Mouse (Mus musculus): Measurements from ENCODE around the gene Klrc3. TPM values are rescaled to one million over a fixed set of nuclear protein-coding genes. Genes with fewer than 3 reads are reported as not detected.

Gene Klrc3
- polyA plus RNA-seq, 1 experiment from 2014 or later: not detected

DNA sequence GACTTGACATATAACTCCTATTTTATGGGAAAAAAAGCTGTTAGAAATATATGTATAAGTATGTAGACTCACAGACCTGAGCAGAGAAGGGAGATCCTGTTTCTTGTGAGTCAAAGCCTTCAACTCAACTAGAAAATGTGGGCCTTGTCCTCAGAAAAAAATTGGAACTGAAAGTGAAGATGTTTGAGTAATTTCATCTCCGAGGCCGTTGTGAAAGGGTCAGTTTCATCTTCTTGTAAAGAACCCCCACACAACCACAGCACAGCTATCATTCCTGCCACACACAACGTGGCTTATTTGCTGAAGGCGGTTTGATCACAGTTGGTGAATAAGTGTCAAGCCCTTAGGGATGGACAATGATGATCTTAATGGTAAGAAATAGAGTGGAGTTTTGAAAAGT, 19.4 kb downstream of the Klrc3 start, which contains the start of gene Klrk1:
Klrk1 (minus strand) TSS at position 130 of the 400 bp plus-strand sequence.
- H3K9me3 ChIP-seq (replicated peaks; ENCODE audit: low read length): no peaks in the 10 kb centered on the region
- no peak for TF ChIP-seq CTCF (IDR thresholded peaks at IDR 0.05; ENCODE audit: low read depth)
- WGBS: 75% methylated on average over 4 of the region's 4 CpGs
- no peaks in the 10 kb centered on the region for H3K27me3 ChIP-seq (ENCODE audit: insufficient read depth, low read length)
- no peaks in the 10 kb centered on the region for H3K36me3 ChIP-seq (ENCODE audit: insufficient read depth, low read length)
- no peak within 1 kb of the TSS for H3K4me3 ChIP-seq (replicated peaks; ENCODE audit: low read depth, low read length)
- H3K4me2 ChIP-seq (ENCODE audit: low read length): no peak within 1 kb of the TSS
- no peak within 1 kb of the TSS for H3K9ac ChIP-seq (ENCODE audit: low read depth, low read length)
- ATAC-seq (replicated peaks; ENCODE audit: low FRiP score, low read depth) (no peak), DNase-seq (ENCODE audit: low spot score) (no peak)
- H3K27ac ChIP-seq: no peak within 1 kb of the TSS
- H3K4me1 ChIP-seq (replicated peaks; ENCODE audit: insufficient read depth, low read length): no peaks in the 10 kb centered on the region

DNA sequence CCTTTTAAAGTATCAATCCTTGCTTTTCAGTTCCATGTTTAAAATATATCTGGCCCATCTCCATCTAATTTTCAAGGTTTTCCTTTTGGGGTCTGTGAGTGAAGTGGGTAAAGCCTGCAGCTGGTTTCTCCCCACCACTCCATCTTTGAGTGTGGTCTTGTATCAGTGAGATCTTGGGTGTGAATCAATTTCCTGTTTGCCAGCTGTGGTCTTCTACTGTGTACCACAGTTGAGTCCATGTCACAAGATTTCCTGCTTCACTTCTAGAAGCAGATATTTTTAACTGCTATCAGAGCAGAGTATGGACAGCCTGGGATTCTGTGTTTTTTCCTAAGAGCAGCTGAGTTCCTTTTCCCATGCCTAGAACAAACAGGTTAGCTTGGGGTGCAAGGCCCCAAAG, 34.8 kb downstream of the Klrc3 start:
- Histone ChIP-seq H3K9me3 (replicated peaks; ENCODE audit: low read length) (no peaks in the 10 kb centered on the region), H3K36me3 (ENCODE audit: insufficient read depth, low read length) (no peaks in the 10 kb centered on the region), H3K4me3 (replicated peaks; ENCODE audit: low read depth, low read length) (no peak overlapping the region), H3K27ac (no peak overlapping the region), H3K4me2 (ENCODE audit: low read length) (no peak overlapping the region), H3K9ac (ENCODE audit: low read depth, low read length) (no peak overlapping the region), H3K27me3 (ENCODE audit: insufficient read depth, low read length) (no peaks in the 10 kb centered on the region), H3K4me1 (replicated peaks; ENCODE audit: insufficient read depth, low read length) (no peaks in the 10 kb centered on the region)
- no peak for DNase-seq (ENCODE audit: low spot score)
- ATAC-seq (replicated peaks; ENCODE audit: low FRiP score, low read depth): no peak
- TF ChIP-seq CTCF (IDR thresholded peaks at IDR 0.05; ENCODE audit: low read depth): no peak

GRCm38 (mm10) chr6:129591508-129591907, 51.6 kb downstream of the Klrc3 start, which contains the start of gene Klrd1:
TSS of gene Klrd1 (plus strand) at chr6:129591782.
- Histone ChIP-seq H3K27me3 (ENCODE audit: insufficient read depth, low read length) (no peaks in the 10 kb centered on the region), H3K9ac (ENCODE audit: low read depth, low read length) (no peak within 1 kb of the TSS), H3K36me3 (ENCODE audit: insufficient read depth, low read length) (no peaks in the 10 kb centered on the region), H3K27ac (no peak within 1 kb of the TSS), H3K4me2 (ENCODE audit: low read length) (no peak within 1 kb of the TSS), H3K4me1 (replicated peaks; ENCODE audit: insufficient read depth, low read length) (no peaks in the 10 kb centered on the region), H3K9me3 (replicated peaks; ENCODE audit: low read length) (no peaks in the 10 kb centered on the region), H3K4me3 (replicated peaks; ENCODE audit: low read depth, low read length) (no peak within 1 kb of the TSS)
- DNase-seq (ENCODE audit: low spot score) (no peak), ATAC-seq (replicated peaks; ENCODE audit: low FRiP score, low read depth) (no peak)
- TF ChIP-seq CTCF (IDR thresholded peaks at IDR 0.05; ENCODE audit: low read depth): no peak
- 72% methylated on average over 3 of the region's 3 CpGs for whole genome bisulfite sequencing

Small RNA genes within 50 kb of the gene (microRNA-seq; reads per million reads assigned to microRNA genes)
- gene Mir680-1: not detected

Other genes with a start within 250 kb of the Klrc3 start
- 1.5 and 1.7 TPM in 2 replicates for gene Clec1b, start 246.0 kb downstream of the Klrc3 start, polyA plus RNA-seq (2015; fragmentation: Nextera tagmentation; extraction: Ambion mirVana)
- 0.38 and 0.40 TPM in 2 replicates for gene Clec9a, start 234.5 kb downstream of the Klrc3 start, polyA plus RNA-seq (2015; fragmentation: Nextera tagmentation; extraction: Ambion mirVana)
- gene Clec1a, start 191.3 kb downstream of the Klrc3 start, polyA plus RNA-seq (2015; fragmentation: Nextera tagmentation; extraction: Ambion mirVana): 10.3 and 10.6 TPM in 2 replicates
- not detected in 2 replicates for gene Olr1, start 136.2 kb downstream of the Klrc3 start, polyA plus RNA-seq (2015; fragmentation: Nextera tagmentation; extraction: Ambion mirVana)
- gene Tmem52b, start 130.8 kb downstream of the Klrc3 start, polyA plus RNA-seq (2015; fragmentation: Nextera tagmentation; extraction: Ambion mirVana): 96.6 and 98.5 TPM in 2 replicates
- gene Gabarapl1, start 110.2 kb downstream of the Klrc3 start, polyA plus RNA-seq (2015; fragmentation: Nextera tagmentation; extraction: Ambion mirVana): 126 and 139 TPM in 2 replicates
- not detected in 2 replicates for gene Klre1, start 65.4 kb downstream of the Klrc3 start, polyA plus RNA-seq (2015; fragmentation: Nextera tagmentation; extraction: Ambion mirVana)
- 0.32 and 0.45 TPM in 2 replicates for gene Klrd1, start 51.6 kb downstream of the Klrc3 start, polyA plus RNA-seq (2015; fragmentation: Nextera tagmentation; extraction: Ambion mirVana)
- 0.14 and 0.18 TPM in 2 replicates for gene Klrk1, start 19.5 kb downstream of the Klrc3 start, polyA plus RNA-seq (2015; fragmentation: Nextera tagmentation; extraction: Ambion mirVana)
- not detected in 2 replicates for gene Klrc2, start 17.4 kb upstream of the Klrc3 start, polyA plus RNA-seq (2015; fragmentation: Nextera tagmentation; extraction: Ambion mirVana)
- gene Klrc1, start 35.6 kb upstream of the Klrc3 start, polyA plus RNA-seq (2015; fragmentation: Nextera tagmentation; extraction: Ambion mirVana): not detected in 2 replicates
- not detected in 2 replicates for gene Klri1, start 73.8 kb upstream of the Klrc3 start, polyA plus RNA-seq (2015; fragmentation: Nextera tagmentation; extraction: Ambion mirVana)
- gene Klri2, start 97.1 kb upstream of the Klrc3 start, polyA plus RNA-seq (2015; fragmentation: Nextera tagmentation; extraction: Ambion mirVana): 0.05 TPM in 1 of 2 replicates, not detected in the other
- not detected in 2 replicates for gene Gm156, start 140.9 kb upstream of the Klrc3 start, polyA plus RNA-seq (2015; fragmentation: Nextera tagmentation; extraction: Ambion mirVana)
- not detected in 2 replicates for gene Gm17631, start 219.3 kb upstream of the Klrc3 start, polyA plus RNA-seq (2015; fragmentation: Nextera tagmentation; extraction: Ambion mirVana)
- 0.09 TPM in 1 of 2 replicates, not detected in the other for gene Klra17, start 233.3 kb upstream of the Klrc3 start, polyA plus RNA-seq (2015; fragmentation: Nextera tagmentation; extraction: Ambion mirVana)